Mouse (Mus musculus) neural tube, embryonic 12.5 days (tissue): ENCODE measurements at regions not wholly inside any gene's neighbourhood (a gene's known extent, or its start where the extent isn't known, plus 50 kb on each side); places are given as distances from the start of the nearest gene placed in this dataset.

Experiments used
- ATAC-seq: fragments of 200-750 bp; cut with Nextera tagmentation; 2 replicates; pipeline ENCODE4 v1.8.0; 2017; ENCODE audit warnings: low read depth, mild to moderate bottlenecking, moderate TSS enrichment, moderate library complexity; ENCODE audit not compliant: low FRiP score
- H3K27ac ChIP-seq: fragments of 300-500 bp; sonication (generic); 2 replicates; pipeline ENCODE4 v1.5.1; 2016
- H3K27me3 ChIP-seq: fragments of 300-500 bp; sonication (generic); replicated peaks from 2 replicates; pipeline ENCODE4 v1.6.1; 2016; ENCODE audit warnings: mild to moderate bottlenecking
- H3K36me3 ChIP-seq: fragments of 300-500 bp; sonication (generic); 2 replicates; pipeline ENCODE4 v1.6.1; 2016; ENCODE audit warnings: mild to moderate bottlenecking
- H3K4me1 ChIP-seq: fragments of 300-500 bp; sonication (generic); 2 replicates; pipeline ENCODE4 v1.6.1; 2016
- H3K4me2 ChIP-seq: fragments of 300-500 bp; sonication (generic); replicated peaks from 2 replicates; pipeline ENCODE4 v1.6.1; 2016; ENCODE audit warnings: mild to moderate bottlenecking
- H3K4me3 ChIP-seq: fragments of 300-500 bp; sonication (generic); 2 replicates; pipeline ENCODE4 v1.5.1; 2016
- H3K9ac ChIP-seq: fragments of 300-500 bp; sonication (generic); 2 replicates; pipeline ENCODE4 v1.6.1; 2016; ENCODE audit warnings: mild to moderate bottlenecking
- H3K9me3 ChIP-seq: fragments of 300-500 bp; sonication (generic); 2 replicates; pipeline ENCODE4 v1.6.1; 2016; ENCODE audit warnings: mild to moderate bottlenecking
- WGBS: fragments of 180-500 bp; shearing (Covaris S2); methylation state at CpG from one replicate; pipeline ENCODE4 v1.1.7; 2016; 5-methylcytosine and 5-hydroxymethylcytosine counted together

DNA sequence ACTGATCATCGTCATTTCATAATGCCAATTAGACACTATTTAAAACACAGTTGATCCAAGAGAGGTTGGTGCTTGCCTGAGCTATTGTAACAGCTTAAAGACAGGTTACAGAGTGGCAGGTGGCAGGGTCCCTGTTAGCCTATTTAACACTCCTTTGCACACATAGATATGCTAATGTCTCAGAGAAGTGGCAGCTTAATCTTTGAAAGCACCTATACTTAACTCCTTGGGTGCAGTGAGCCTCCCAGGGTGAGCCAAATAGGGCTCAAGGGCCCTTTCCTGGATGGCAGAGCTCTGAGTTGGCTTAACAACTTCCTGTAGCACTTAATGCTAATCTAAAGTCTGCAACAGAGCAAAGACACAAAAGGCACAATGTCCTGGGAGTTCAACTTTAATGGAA lies 1105.5 kb downstream of the Cntnap5b start:
- H3K4me1 ChIP-seq, result no peaks in the 10 kb centered on the region
- H3K4me3 ChIP-seq, result no peak overlapping the region
- ATAC-seq, result no peak
- H3K27me3 ChIP-seq, result no peaks in the 10 kb centered on the region
- no peak overlapping the region for H3K4me2 ChIP-seq
- H3K27ac ChIP-seq, result no peak overlapping the region
- WGBS, result 11% methylated on average over 1 of the region's 1 CpGs
- no peaks in the 10 kb centered on the region for H3K9me3 ChIP-seq
- no peak overlapping the region for H3K9ac ChIP-seq
- no peaks in the 10 kb centered on the region for H3K36me3 ChIP-seq

DNA sequence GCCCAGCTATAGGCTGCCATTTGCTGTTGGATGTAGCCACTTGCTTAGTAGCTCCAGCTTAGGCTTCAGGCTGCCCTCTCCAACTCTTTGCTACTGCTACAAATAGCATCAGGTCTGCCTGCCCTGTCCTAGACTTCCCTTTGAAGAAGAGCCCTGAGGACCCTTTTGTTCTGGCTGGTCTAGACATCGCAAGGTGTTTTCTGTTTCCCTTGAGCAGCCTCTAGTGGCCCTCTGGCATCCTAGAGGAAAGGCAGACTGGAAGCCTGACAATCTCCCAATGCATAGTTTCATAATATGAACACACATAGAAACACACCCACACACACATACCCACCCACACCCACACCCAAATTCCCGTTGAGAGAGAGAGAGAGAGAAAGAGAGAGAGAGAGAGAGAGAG lies 1114.8 kb downstream of the Cntnap5b start:
- H3K4me1 ChIP-seq, result no peaks in the 10 kb centered on the region
- WGBS, result 73% methylated on average over 2 of the region's 2 CpGs
- no peaks in the 10 kb centered on the region for H3K36me3 ChIP-seq
- no peak for ATAC-seq
- H3K4me2 ChIP-seq, result no peak overlapping the region
- H3K9ac ChIP-seq, result no peak overlapping the region
- no peaks in the 10 kb centered on the region for H3K27me3 ChIP-seq
- no peaks in the 10 kb centered on the region for H3K9me3 ChIP-seq
- no peak overlapping the region for H3K4me3 ChIP-seq
- H3K27ac ChIP-seq, result no peak overlapping the region

DNA sequence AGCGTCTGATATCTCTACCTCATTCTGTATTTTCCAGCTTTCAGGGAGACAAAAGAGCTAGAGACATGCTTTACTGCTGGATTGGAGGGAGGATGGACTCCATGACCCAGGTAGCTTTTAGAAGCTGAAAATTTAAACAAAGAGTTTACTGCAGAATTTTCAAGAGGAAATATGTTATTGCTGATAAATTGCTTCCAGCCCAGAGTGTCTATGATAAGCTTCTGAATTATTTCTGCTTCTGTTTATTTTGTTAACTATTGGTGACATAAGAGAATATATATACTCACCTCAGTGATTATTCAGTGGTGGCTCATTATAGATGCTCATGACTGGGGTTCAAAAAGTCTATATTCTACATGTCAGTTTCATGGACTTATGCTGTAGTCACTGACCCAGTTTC lies 1115.8 kb downstream of the Cntnap5b start:
- Histone ChIP-seq H3K4me2 (no peak overlapping the region), H3K27ac (no peak overlapping the region), H3K9me3 (no peaks in the 10 kb centered on the region), H3K9ac (no peak overlapping the region), H3K4me1 (no peaks in the 10 kb centered on the region), H3K36me3 (no peaks in the 10 kb centered on the region), H3K27me3 (no peaks in the 10 kb centered on the region), H3K4me3 (no peak overlapping the region)
- WGBS, result 87% methylated on average over 1 of the region's 1 CpGs
- ATAC-seq, result no peak

DNA sequence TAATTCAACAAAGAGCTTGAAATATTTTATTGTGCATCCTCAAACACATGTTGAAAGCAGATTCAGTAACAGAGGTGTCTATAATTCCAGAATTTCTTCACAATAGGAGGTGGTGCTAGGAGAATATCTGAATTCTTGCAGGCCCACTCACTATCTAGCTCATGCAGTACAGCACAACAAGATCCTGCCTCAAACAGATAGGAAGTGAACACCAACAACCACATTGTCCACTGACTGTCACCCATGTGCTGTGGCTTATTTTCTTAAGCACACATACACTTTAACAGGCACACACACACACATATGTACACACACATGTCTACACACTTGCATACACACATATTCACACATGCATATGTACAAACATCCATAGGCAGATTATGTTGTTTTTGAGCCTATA lies 1150.3 kb downstream of the Cntnap5b start:
- Histone ChIP-seq H3K27me3 (no peaks in the 10 kb centered on the region), H3K4me1 (no peaks in the 10 kb centered on the region), H3K9ac (no peak overlapping the region), H3K27ac (no peak overlapping the region), H3K36me3 (no peaks in the 10 kb centered on the region), H3K4me3 (no peak overlapping the region), H3K4me2 (no peak overlapping the region), H3K9me3 (no peaks in the 10 kb centered on the region)
- no peak for ATAC-seq

DNA sequence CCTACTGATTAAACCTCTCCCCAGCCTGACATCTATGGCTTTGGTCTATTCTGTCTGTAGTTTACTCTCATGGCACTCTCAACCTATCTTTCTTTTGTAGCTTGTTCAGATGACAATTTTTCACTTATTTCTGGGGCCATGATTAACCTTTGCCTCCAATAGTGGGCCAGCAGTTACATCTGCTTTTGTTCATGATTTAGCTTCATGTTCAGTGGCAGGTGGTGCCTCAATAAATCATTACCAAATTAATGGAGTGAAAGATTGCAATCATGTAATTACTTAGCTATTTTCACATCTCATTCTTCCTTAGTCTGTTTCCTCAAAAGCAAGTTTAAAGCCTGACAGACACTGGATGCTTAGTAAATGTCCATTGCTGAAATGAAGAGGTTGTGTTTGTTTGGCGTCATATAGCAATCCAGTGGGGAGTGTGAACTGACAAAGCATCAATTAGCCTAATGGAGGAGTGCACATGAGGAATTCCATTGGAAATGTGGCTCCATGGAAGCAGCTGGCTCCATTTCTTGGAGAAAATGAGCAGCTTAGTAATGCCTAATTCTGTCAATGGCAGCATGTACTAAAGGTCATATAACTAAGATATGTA lies 1155.7 kb downstream of the Cntnap5b start:
- H3K27me3 ChIP-seq, result no peaks in the 10 kb centered on the region
- peak; percentile 61; the same call in 1 of the 2 replicates for ATAC-seq
- H3K4me3 ChIP-seq, result no peak overlapping the region
- H3K4me1 ChIP-seq, result no peaks in the 10 kb centered on the region
- H3K36me3 ChIP-seq, result no peaks in the 10 kb centered on the region
- 27% methylated on average over 1 of the region's 1 CpGs for WGBS
- no peaks in the 10 kb centered on the region for H3K9me3 ChIP-seq
- no peak overlapping the region for H3K27ac ChIP-seq
- no peak overlapping the region for H3K4me2 ChIP-seq
- H3K9ac ChIP-seq, result no peak overlapping the region

DNA sequence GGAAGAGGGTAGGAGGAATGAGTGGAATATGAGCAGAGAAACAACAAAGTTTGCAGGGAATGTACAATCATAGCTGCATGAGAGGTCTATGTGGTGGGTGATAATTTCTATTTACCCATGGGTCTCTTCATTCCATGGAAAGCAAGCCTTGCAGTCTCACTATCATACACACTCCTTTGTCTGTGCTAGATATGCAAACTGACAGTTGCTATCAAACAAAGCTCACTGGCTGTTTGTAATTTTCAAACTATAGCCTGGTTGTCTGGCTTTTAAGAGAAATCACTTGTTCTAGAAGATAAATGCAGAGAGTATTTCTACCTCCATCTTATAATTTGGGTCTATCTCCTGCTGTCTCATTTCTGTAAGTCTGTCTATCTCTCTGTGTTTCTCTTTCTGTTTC lies 1194.7 kb downstream of the Cntnap5b start:
- no peak overlapping the region for H3K27ac ChIP-seq
- ATAC-seq, result no peak
- H3K9me3 ChIP-seq, result no peaks in the 10 kb centered on the region
- H3K36me3 ChIP-seq, result no peaks in the 10 kb centered on the region
- no peak overlapping the region for H3K4me2 ChIP-seq
- no peak overlapping the region for H3K9ac ChIP-seq
- H3K27me3 ChIP-seq, result no peaks in the 10 kb centered on the region
- no peaks in the 10 kb centered on the region for H3K4me1 ChIP-seq
- no peak overlapping the region for H3K4me3 ChIP-seq

DNA sequence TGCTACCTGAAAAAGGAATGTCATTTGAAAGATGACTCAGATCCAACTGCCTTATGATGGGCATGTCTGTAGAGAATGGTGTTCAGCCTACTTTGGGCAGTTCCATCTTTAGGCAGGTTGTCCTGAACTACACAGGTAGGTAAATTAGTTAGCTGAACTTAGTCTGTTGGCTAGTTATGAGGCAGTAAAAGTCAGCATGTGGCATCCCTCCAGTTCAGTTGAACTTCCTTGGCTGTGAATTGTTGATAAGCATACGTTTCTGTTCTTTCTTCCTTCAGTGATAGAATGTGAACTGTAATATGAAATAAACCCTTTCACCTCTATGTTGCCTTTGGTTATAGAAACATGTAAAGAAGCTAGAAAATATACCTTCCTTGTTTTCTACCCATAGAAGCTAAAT lies 1198.8 kb downstream of the Cntnap5b start:
- 80% methylated on average over 1 of the region's 1 CpGs for WGBS
- Histone ChIP-seq H3K36me3 (no peaks in the 10 kb centered on the region), H3K4me2 (no peak overlapping the region), H3K9ac (no peak overlapping the region), H3K4me3 (no peak overlapping the region), H3K9me3 (no peaks in the 10 kb centered on the region), H3K27ac (no peak overlapping the region), H3K4me1 (no peaks in the 10 kb centered on the region), H3K27me3 (no peaks in the 10 kb centered on the region)
- ATAC-seq, result no peak

DNA sequence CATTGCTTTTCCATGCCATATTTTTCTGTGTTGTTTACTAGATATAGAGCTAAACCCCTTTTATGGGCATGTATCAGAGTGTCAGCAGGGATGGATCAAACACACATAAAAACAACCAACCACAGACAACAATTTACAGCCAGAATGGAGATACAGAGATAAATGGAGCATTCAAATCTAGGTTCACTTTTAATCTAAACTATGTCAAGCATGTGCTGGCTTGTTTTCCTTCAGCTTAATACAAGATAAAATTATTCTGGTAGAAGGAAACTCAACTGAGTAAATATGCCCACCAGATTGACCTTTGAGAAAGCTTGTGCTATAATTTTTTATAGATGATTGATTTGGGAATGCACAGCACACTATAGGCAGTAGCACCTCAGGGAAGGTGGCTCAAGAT lies 1199.7 kb downstream of the Cntnap5b start:
- Histone ChIP-seq H3K9ac (no peak overlapping the region), H3K4me1 (no peaks in the 10 kb centered on the region), H3K4me2 (no peak overlapping the region), H3K27me3 (no peaks in the 10 kb centered on the region), H3K9me3 (no peaks in the 10 kb centered on the region), H3K4me3 (no peak overlapping the region), H3K36me3 (no peaks in the 10 kb centered on the region), H3K27ac (no peak overlapping the region)
- no peak for ATAC-seq

DNA sequence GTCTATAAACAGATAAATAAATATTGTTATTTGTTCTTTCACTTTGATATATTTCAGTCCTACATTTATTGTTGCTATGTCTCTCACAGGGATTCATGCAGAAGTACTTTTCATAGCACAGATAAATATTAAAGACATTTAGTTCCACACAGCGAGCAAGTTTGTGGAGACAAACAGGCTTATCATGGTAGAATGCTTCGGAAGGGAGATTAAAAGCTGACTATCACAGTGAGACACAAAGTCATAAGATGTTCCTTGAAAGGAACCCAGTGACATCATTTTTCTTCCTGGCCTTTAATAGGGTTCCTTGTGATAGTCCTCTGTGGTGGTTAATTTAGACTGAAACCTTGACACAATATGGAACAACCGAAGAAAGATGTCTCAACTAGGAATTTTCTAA lies 1201.1 kb downstream of the Cntnap5b start:
- Histone ChIP-seq H3K4me2 (no peak overlapping the region), H3K27me3 (no peaks in the 10 kb centered on the region), H3K27ac (no peak overlapping the region), H3K36me3 (no peaks in the 10 kb centered on the region), H3K4me1 (no peaks in the 10 kb centered on the region), H3K4me3 (no peak overlapping the region), H3K9ac (no peak overlapping the region), H3K9me3 (no peaks in the 10 kb centered on the region)
- ATAC-seq, result no peak
- WGBS, result 83% methylated on average over 3 of the region's 3 CpGs
